Mouse (Mus musculus) ovary, postnatal 14 days (tissue): Measurements from ENCODE around the gene Flt3.

Experiments
- DNase-seq: peaks from one replicate; pipeline ENCODE4 v3.0.0; 2022; ENCODE audit warnings: low spot score

Gene Flt3

DNA sequence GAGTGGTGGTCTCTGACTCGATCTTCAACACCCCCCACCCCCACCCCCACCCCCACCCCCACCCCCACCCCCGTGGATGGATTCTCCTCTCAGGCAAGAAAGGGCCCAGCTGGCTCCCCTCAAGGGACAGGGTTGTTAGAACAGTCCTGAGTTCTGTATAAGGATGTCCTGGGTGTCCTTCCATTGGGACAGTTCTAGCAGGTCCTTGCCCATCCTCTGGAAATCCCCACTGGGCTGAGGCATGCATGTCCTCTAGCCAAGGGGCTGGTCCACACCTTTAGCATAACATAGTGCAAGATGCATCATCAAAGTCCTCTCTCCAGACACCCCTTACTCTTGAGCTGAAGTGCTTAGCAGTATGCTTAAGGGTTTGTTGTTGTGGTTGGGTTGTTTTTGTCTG is 90.5 kb downstream of the Flt3 start:
- DNase-seq, result no peak

DNA sequence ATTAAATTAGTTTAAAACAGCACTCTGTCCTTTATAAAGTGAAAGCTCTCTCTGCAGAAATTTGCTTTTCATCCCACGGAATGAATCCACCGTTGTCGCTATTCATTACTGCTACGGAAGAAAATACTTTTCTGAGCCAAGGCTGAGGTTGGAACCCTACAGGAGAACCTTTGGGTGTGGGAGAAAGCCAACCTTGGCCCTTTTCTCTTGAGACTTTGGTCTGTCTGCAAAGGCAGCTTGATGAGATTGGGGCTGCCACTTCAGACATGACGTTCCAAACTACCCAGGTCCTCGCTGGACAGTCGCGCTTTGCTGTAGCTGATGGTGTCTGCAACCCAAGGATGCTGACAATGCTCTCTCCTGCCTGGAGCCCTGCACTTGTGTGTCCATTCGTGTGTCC is 91.8 kb downstream of the Flt3 start:
- DNase-seq, result no peak

DNA sequence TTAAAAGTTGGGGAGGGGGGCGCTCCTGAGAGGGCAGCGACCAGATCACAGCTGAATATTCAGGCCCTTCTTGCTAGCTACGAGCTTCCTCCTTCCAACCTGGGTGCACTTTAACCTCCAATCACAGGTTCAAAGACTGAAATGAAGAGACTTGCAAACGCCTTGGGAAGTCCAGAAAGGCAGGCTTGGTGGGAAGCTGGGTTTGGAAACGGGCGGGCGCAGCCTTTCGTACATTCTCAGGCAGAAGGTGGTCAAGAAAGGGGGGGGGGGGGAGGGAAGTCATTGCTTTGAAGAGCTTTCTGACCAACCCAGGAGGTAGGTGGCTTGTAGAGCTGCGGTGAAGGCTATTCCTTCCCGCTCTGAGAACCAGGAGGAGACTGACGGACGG is 92.9 kb downstream of the Flt3 start:
- DNase-seq, result no peak

DNA sequence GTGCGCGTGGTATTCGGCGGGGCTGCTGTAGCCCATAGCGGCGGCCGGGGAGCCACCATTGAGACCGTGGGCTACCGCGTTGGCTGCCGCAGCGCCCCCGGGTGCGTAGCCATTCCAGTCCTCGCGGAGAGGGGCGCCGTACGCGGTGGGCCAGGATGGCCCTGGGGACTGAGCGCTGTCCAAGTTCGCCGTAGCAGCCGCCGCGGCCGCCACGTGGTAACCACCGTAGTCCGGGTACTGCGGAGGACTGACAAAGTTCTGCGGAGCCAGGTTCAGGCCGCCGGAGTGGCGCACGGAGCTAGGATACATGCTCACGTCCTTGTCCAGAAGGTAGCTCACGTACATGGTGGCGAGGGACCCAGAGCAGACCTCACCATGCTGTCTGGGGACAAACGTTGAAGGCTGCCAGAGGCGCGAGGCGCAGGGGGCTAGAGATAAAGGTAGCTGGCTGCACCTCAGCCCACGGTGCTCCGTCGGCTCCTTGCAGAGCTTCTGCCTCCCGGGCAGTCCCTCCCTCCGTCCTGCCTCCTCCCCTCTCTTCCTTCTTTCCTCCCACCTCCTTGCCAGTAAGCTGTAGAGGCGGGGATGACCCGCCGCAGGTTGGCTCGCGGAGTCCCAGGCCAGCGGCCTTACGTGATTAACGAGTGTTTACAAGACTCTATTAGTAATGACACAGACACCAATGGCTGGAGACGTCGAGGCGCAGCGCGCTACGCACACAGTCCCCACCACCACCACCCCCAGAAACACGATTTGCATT is 93.5 kb downstream of the Flt3 start, which contains the start of gene Cdx2:
Gene Cdx2 (minus strand): TSS at position 633 of the 760 bp plus-strand sequence.
- DNase-seq, result no peak

DNA sequence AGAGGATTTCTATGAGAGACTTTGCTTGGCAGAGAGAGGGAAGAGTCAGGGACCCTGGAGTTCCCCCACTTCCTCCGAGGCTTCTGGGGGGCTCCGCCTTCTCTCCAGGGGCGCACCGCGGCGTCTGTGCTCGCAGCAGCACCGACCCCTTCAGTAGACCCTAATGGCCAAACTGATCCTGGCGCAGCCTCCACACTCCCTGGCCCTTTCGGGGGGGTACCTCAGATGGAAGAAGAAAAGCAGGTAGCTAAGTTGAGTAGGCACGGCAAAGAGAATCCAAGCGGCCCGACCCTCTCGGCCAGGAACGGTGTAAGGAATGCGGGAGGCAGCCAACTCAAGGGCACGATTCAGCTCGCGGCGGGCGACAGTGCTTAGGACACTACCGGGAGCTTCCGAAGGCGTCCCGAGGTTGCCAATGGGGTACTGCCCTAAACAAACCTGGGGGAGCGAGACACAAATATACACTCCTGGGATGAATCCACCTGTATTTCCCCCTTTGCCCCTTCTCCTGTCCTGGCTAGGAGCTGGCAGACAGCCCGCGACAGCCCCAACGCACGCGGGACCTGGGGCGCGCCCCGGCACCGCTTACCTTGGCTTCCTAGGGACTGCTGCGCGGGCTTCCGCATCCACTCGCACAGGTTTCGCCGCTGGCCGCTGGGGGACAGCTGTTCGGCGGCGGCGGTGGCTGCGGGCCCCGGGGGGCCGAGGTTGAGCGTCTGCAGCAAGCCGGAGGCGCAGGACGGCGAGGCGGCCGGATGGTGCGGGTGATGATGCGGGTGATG is 94.2 kb downstream of the Flt3 start:
- no peak for DNase-seq

DNA sequence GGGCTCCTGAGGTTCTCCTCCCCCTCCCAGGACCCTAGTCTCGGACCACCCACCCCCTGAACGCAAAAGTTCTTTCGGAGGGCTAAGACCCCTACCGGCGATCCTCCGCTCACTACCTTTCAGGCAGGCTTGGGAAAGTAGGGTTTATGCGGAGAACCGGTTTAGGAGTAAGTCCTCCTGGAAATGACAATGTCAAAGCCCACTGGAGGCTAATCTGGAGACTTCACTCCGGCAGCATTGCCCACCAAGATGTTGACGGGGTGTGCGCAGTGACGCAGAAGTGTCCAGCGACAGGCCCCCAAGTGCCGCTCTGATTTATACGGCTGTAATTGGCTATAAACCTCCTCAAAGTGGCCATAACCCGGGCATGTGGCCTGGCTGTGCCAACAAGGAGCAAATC is 95.1 kb downstream of the Flt3 start:
- DNase-seq, result no peak

DNA sequence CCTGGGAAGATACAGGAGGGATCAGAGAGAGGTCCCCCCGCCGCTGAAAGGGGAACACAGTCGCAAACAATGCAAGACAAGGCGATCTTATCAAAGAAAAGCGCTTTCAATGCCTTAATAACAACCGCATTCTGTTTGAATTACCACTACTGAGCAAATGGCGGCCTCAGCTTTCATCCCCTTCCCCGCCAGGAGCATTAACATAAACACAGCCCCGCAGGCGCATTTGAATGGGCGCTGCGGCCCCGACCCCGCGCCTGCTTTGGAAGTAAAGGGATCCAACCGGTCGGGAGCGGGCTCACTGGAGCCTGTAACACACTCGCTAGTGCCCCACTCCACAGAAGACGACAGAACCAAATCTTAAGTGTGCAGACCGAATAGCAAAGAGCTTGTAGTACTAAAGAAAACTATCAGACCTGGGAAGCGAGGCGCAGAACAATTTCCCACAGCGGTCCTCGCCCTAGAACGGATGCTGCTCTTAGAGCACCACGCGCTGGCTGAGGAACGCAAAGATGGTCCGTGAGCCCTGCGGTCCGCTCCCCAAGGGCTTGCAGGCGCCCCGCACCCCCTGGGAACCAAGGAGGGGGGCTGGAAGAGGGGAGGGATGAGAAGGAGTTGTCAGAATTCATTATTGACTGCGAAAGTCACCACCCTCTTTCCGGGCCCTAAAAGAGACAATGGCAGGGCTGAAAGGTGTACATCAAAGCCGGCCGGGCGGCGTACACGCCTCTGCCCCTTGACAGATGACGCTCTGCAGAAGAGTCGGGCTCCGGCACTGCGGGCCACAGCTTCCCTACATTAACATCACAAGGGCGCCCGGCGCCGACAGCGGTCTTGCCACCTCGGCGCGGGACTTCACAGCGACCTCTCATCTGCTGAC is 95.8 kb downstream of the Flt3 start:
- no peak for DNase-seq

DNA sequence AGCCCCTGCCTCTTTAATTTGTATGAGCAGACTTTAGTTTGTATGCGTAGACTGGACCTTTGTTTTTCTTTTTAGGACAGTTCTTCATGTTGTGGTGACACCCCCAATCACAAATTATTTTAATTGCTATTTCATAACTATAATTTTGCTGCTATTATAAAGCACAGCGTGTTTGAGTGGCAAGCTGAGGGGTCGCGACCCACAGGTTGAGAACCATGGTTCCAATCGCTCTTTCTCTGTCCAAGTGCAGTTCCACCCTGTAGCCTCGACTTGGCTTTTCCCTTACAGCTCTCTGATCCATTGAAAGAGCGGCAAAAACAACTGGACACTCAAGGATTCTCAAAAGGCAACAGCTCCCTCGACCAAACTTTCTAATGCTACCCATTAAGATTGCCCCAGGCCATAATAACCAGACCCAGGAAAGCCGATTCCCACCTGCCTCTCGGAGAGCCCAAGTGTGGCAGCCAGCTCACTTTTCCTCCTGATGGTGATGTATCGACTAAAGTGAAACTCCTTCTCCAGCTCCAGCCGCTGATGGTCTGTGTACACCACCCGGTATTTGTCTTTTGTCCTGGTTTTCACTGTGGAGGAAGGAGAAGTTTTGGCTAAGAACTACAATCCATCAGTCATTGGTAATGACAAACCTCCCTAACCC is 97.4 kb downstream of the Flt3 start:
- no peak for DNase-seq

DNA sequence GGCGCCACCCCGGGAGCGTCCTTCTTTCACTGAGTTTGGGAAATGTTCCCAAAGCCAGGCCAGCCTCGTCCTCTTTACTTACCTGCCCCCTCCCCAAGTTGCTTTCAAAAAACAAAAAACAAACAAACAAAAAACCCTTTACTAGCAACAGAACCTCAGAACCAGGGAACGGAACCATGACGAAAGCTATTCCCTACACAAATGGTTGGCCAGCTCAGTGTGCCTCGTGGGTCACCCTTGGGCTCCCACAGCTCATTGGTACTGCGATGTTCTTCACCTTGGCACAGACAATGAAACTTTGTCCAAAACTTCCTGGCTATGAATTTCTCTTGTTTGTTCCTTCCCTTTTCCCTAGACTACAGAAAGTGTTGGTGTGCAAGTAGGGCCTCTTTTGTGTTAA is 98.1 kb downstream of the Flt3 start:
- no peak for DNase-seq

DNA sequence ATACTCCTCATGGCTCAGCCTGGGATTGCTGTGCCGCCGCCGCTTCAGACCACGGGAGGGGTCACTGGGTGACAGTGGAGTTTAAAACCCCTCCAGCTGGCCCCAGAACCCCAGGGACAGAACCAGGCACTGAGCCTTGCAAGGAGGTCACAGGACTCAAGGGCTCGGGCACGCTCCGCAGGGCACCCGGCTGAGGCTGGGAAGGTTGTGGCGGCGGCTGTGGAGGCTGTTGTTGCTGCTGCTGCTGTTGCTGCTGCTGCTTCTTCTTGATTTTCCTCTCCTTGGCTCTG is 98.6 kb downstream of the Flt3 start:
- no peak for DNase-seq

DNA sequence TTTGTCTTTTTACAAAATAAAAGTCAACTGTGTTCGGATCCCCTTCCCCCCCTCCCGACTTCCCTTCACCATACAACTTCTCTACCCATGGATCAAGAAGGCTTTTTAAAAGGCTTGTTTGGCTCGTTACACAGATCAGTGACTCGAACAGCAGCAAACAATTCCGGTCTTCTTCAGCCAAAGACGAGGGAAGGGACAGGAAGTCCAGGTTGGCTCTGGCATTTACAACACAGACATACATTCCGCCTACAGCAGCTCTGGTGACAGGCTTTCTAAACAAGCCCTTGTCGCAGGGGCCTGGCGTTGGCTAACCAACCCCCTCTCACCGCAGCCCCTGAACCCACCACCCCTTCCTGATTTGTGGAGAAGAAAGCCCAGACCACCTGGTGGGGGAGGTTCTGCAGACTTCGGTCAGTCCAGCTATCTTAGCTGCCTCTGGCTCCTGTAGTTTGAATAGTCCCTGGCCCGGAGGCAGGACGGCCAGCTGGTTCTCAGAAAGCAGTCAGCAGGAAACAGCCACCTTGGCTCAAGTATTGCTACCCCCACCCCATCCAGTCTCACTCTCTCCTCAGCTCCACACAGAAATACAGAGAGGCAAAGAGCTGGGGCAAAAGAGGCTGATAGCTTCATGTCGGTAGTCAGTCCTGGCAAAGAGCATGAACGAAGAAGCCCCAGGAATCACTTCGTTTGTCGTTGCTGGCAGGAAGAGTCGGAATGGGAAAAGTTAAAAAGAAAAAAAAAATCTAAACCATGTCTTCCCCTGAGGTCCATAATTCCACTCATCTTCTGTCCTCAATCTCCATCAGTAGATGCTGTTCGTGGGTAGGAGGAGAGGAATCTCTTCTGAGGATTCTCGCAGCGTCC is 99.1 kb downstream of the Flt3 start:
- no peak for DNase-seq

DNA sequence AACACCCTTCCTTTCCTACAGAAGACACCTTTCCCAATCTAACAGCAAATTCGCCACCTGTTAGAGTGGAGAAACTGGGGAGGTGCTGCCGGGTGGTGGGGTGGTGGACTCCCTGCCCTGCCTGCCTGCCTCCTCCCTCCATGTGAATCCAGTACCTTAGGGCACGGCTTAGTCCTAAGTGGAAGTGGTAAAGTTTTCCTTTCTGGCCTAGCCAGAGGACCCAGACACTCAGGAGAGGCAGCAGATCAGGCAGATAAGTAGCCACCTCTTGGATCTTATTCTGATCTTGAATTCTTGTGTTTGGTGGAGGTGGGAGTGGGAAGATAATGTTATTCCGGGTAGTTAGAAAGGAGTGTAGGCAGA is 100.3 kb downstream of the Flt3 start:
- DNase-seq, result no peak

DNA sequence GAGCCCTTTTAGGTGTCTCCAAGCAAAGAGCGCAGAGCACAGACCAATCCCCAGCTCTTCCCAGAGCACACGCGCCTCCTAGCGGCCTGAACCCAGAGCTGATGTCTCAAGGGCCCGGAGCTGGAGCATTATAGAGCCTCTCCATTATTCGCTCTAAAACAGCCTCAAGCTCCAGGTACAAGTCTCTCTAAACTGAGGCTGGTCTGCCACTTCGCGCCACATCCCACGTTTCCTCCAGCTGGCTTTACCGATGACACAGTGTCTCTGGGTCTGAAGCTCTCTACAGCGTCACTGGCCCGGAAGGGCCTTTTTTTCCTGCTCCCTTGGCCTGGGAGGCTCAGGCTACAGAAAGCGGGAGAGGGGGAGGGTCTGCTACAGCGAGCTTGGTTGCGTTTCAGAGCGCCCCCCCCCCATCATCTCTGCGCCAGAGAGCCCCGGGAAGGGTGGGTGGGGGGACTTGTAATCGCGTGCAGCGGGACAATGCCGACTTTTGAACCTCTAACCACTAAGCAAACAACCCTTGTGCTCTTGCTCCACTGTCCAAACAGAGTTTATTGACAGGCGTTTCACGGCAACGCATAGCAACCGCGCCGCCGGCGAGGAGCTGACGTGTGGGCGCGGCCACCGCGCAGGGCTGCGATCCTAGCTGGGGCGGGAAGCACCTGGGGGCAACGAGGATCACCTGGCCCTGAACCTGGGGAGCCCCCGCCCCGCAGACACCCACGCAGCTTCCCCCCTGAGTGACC is 100.9 kb downstream of the Flt3 start:
- DNase-seq, result peak; percentile 27

DNA sequence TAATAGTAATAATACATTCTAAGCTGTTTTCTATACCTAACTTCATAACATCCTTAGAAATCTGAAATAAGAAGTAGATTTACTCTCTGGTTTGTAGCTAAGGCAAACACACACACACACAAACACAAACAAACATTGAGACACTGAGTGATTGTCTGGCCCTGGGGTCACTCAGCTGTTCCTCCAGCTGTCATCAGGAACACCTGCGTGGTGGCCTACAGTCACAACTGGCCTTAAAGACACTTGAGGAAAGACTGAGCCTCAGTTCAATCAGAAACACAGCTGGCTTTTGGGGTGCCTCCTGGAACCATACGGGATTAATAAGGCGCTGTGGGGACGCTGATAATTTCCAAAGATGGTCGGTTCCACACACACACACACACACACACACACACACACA is 103.0 kb downstream of the Flt3 start:
- DNase-seq, result no peak

DNA sequence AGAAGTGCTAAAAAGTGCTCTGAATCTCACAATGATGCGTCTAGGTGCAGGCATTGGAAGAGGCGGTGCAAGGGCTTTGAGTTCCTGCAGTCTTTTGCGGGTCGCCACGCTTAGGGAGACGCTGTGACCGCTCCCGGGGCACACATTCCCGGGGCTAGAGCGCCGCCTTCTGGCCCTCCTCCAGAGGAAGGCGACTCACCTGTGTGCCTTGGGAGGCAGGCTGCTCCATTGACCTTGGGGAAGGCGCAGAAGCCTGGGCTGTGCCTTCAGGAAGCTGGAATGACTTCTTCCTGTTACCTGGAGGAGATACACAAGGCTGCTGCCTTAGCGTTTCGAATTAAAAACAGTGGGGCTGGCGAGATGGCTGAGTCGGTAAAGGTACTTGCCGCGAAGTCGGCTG is 106.2 kb downstream of the Flt3 start:
- DNase-seq, result no peak

DNA sequence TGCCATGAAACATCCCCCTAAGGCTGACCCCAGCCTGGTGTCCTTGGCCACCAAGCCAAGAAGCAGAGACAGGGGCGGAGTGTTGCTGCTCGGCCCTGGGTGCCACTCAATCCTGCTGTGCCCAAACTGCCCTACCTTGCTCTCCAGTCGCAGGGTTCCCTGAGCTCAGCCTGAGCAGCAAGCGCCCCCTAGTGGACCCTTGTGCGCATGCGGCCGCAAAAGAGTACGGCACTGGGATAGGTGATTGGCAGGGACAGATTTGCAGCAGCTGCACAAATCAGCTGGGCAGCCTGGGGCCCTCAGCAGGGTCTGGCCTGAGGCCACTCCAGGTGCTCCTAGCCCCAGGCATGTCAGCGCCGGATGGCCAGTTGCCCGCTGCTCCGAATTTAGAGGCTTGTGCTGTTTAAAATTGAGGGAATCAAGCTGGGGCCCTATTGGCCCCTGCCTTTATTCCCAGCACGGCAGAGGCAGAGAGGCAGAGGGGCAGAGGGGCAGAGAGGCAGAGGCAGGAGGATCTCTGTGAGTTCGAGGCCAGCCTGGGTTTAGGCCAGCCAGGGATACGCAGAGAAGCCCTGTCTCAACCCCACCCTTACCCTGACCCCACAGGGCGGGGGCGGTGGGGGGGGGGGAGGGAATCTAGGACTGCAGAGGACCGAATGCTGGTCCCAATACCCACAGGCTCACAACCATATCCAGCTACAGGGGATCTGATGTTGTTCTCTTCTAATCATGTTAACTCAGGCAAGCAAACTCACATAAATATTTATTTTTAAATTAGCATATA is 107.0 kb downstream of the Flt3 start:
- peak; percentile 29 for DNase-seq

DNA sequence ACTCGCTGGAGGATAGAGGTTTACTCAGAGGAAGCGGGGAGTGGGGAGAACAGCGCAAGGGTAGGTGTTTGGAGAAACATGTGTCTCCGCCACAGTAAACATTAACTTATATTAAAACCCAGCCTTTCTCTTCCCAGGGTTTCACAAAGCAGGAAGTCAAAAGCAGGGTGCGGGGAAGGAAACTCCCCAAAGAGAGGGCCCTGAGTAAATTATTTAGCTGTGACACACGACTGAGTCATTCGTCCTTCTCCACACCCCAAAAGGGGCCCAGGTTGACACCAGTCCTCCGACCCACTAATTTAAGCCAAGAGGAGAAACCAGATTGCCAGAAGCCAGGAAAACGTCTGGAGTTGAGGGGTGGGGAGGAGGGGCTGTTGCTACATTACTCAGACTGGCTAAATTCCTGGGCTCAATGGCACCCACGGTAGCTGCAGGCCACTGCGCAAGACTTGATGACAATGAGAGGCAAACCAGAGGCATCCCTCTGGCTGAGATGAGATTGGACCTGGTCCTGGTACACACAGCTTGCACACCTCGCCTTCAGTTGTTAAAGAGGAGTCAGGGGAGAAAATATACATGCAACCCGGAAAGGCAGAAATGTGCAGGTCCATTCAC is 107.7 kb downstream of the Flt3 start:
- DNase-seq, result no peak

DNA sequence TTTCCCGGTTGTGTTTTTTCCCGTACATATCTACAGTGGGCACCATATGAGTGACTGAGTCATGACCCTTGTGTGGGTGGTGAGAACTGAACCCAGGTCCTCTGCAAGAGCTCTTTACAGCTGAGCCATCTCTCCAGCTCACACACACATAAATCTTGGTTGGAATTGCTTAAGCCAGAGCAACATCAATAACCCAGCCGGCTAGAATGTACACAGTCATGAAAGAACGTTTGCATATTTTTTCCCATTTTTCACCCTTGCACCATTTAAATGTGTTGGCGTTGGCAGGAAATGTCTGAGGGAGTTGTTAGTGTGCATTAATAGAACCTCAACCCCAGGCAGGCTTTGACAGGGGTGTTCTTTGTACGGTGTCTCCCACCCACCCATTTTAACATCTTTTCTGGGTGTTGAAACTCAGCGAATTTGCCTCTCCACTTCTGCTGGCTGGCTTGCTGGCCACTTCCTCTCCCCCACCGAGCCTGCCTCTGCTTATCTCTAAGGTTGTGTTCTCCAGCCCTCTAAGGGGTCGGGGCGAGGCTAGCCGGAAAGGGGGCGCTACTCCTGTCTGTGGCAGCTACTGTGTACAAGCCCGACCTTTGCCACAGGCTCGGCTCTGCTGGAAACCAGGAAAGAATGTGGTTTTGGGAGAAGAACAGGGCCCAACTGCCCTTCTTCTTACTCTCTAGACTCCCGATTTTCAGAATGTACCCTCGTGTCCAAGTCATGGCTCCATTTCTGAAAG is 108.4 kb downstream of the Flt3 start:
- DNase-seq, result no peak

DNA sequence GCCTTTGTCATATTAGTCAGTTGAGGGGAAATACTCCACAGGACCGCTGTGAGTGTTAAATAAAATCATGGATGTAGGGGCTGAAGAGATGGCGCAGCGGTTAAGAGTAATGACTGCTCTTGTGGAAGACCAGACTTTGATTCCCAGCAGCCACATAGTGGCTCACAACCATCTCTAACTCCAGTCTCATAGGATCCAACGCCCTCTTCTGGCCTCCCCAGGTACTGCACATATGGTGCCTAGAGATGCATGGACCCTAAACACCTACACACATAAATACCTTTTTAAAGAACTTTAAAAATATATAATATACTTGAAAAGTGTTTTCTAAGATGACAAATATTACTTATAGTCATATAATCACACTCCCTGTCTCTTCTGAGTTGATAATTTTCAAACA is 115.9 kb downstream of the Flt3 start:
- DNase-seq, result no peak
